Mouse (Mus musculus) embryonic facial prominence, embryonic 11.5 days (tissue): ENCODE data around the gene Mfsd7a. TPM values are rescaled to one million over a fixed set of nuclear protein-coding genes. Genes with fewer than 3 reads are reported as not detected.

Experiments used
- ATAC-seq: fragments of 200-750 bp; cut with Nextera tagmentation; replicated peaks from 2 replicates; pipeline ENCODE4 v1.8.0; 2017; ENCODE audit warnings: low read depth; ENCODE audit not compliant: insufficient number of reproducible peaks, low FRiP score, low TSS enrichment
- DNase-seq: peaks from one replicate; pipeline ENCODE4 v3.0.0-alpha.2; 2015; ENCODE audit warnings: low spot score
- H3K27ac ChIP-seq: fragments of 300-500 bp; sonication (generic); replicated peaks from 2 replicates; pipeline ENCODE4 v1.5.1; 2014; ENCODE audit warnings: mild to moderate bottlenecking, low read depth, low read length, control low read depth
- H3K27me3 ChIP-seq: fragments of 300-500 bp; sonication (generic); 2 replicates; pipeline ENCODE4 v1.6.1; 2014; ENCODE audit warnings: mild to moderate bottlenecking, low read length, moderate library complexity, mixed read lengths; ENCODE audit not compliant: control insufficient read depth, insufficient read depth
- H3K36me3 ChIP-seq: fragments of 300-500 bp; sonication (generic); replicated peaks from 2 replicates; pipeline ENCODE4 v1.6.1; 2014; ENCODE audit warnings: low read depth, mild to moderate bottlenecking, low read length, moderate library complexity, mixed read lengths; ENCODE audit not compliant: control insufficient read depth, insufficient read depth
- H3K4me1 ChIP-seq: fragments of 300-500 bp; sonication (generic); 2 replicates; pipeline ENCODE4 v1.6.1; 2014; ENCODE audit warnings: low read length, mixed read lengths; ENCODE audit not compliant: control insufficient read depth, insufficient read depth
- H3K4me2 ChIP-seq: fragments of 300-500 bp; sonication (generic); 2 replicates; pipeline ENCODE4 v1.6.1; 2014; ENCODE audit warnings: low read depth, mild to moderate bottlenecking, control low read depth, low read length, moderate library complexity
- H3K4me3 ChIP-seq: fragments of 300-500 bp; sonication (generic); 2 replicates; pipeline ENCODE4 v1.5.1; 2014; ENCODE audit warnings: low read depth, low read length, control low read depth
- H3K9ac ChIP-seq: fragments of 300-500 bp; sonication (generic); replicated peaks from 2 replicates; pipeline ENCODE4 v1.6.1; 2014; ENCODE audit warnings: mild to moderate bottlenecking, control low read depth, low read length
- H3K9me3 ChIP-seq: fragments of 300-500 bp; sonication (generic); replicated peaks from 2 replicates; pipeline ENCODE4 v1.6.1; 2016; ENCODE audit warnings: mild to moderate bottlenecking, low read length, inconsistent platforms, mixed read lengths; ENCODE audit not compliant: control insufficient read depth
- WGBS: fragments of 180-500 bp; shearing (Covaris S2); extraction: QIAGEN DNeasy Blood & Tissue Kit; methylation state at CpG from one replicate; pipeline ENCODE4 v1.1.7; 2014; 5-methylcytosine and 5-hydroxymethylcytosine counted together
- polyA plus RNA-seq: library from polyadenylated mRNA; unstranded; fragments of >200 nt; fragmentation: Nextera tagmentation; extraction: Ambion mirVana; gene quantifications from 2 replicates; pipeline ENCODE4 v1.2.1, GENCODE M21; 2014

The Mfsd7a gene
- polyA plus RNA-seq, 1 experiment from 2014 or later: 0.15 TPM

DNA sequence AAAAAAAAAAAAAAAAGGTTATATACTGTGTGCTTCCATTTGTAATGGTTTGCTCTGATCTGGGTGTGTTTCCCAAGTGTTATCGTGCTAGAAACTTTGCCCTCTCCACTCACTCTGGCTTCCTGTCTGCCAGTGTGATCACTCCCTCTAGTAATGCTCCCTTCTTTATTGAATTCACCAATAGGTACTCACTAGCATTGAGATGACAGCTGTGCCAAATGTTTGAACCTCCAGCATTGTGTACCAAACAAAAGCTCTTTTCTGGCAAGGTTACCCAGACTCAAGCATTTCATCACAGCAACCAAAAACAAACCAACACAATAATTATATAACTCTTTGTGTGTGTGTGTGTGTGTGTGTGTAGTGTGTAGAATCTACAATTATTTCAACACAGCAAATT is 2.9 kb upstream of the Mfsd7a start:
- no peak for ATAC-seq
- DNase-seq: no peak
- Histone ChIP-seq H3K9ac (no peak overlapping the region), H3K4me1 (no peaks in the 10 kb centered on the region), H3K9me3 (no peaks in the 10 kb centered on the region), H3K4me3 (no peak overlapping the region), H3K36me3 (no peaks in the 10 kb centered on the region), H3K27me3 (peaks cover 5% of the 10 kb centered on the region; the same call in 1 of the 2 replicates), H3K27ac (no peak overlapping the region), H3K4me2 (no peak overlapping the region)
- WGBS: 75% methylated on average over 1 of the region's 1 CpGs

DNA sequence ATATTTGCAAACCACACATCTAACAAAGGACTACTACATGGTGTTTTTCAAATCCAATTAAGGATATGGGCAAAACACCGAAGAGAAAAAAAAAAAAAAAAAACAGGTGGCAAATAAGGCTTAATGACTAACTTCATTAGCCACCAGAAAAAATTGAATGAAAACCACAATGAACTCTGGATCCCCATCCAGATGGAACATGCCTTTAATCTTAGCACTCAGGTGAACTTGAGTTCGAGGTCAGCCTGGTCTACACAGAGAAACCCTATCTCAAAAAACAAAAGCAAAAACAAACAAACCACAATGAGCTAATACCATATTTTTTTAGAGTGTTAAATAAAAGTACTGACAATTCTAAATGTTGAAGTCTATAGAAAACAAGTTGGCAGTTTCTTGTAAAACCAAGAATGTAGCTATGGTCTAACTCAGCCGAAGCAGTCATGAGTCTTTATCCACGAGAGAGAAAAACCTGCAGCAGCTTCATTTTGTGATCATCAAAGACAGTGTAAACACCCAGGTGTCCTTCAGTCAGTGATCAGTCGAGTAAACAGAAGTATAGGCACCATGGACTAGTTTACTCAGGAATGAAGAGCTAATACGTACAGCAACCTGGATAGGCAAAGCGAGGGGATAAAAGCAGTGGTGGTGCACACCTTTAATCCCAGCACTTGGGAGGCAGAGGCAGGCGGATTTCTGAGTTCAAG is 2.3 kb upstream of the Mfsd7a start:
- Histone ChIP-seq H3K36me3 (no peaks in the 10 kb centered on the region), H3K27ac (no peak overlapping the region), H3K4me3 (no peak overlapping the region), H3K9me3 (no peaks in the 10 kb centered on the region), H3K9ac (no peak overlapping the region), H3K4me1 (no peaks in the 10 kb centered on the region), H3K4me2 (no peak overlapping the region), H3K27me3 (peaks cover 5% of the 10 kb centered on the region; the same call in 1 of the 2 replicates)
- ATAC-seq: no peak
- WGBS: 78% methylated on average over 8 of the region's 8 CpGs
- no peak for DNase-seq

DNA sequence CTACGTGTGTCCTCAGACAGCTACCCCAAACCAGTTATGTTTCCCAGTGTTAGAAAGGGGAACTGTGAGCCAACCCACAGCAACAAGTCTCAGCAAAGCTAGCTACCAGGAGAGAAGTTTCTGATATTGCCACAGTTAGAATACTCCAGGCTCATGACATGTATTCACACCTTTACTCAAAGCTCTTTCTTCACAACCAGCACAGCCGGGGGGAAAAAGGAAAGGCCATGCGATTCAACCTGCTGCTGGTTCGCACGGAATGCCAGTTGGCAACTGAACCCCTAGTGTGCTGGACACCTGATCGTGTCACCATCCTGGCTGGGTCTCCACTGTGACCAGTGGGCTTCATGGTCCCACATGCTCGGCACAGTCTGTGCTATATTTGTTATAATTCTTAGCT is 834 bp downstream of the Mfsd7a start:
- H3K27ac ChIP-seq: no peak overlapping the region
- peaks cover 5% of the 10 kb centered on the region; the same call in 1 of the 2 replicates for H3K27me3 ChIP-seq
- H3K4me2 ChIP-seq: no peak overlapping the region
- no peaks in the 10 kb centered on the region for H3K9me3 ChIP-seq
- DNase-seq (no peak), ATAC-seq (no peak)
- H3K4me1 ChIP-seq: no peaks in the 10 kb centered on the region
- H3K9ac ChIP-seq: no peak overlapping the region
- H3K4me3 ChIP-seq: no peak overlapping the region
- no peaks in the 10 kb centered on the region for H3K36me3 ChIP-seq
- WGBS: 86% methylated on average over 7 of the region's 7 CpGs

DNA sequence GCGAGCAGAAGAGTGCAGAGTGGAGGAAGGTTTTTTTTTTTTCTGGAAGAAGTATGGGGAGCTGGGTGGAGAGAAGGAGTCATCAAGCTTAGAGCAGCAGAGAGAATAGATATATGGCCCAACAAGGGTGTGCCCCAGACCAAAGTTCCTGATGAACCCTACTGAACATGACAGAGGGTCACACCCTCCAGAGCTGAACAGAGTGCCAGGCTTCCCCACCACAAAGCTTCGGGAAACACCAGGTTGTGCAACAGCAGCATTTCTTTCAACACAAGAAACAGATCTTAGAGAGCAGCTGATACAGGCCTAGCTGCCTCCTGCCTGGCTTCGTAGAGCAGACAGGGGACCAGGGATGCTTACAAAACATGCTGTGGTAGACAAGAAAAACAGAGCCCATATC is 1.7 kb downstream of the Mfsd7a start:
- H3K27ac ChIP-seq: no peak overlapping the region
- H3K4me2 ChIP-seq: no peak overlapping the region
- ATAC-seq: no peak
- H3K4me1 ChIP-seq: no peaks in the 10 kb centered on the region
- H3K27me3 ChIP-seq: peaks cover 5% of the 10 kb centered on the region; the same call in 1 of the 2 replicates
- 86% methylated on average over 3 of the region's 3 CpGs for WGBS
- no peaks in the 10 kb centered on the region for H3K9me3 ChIP-seq
- DNase-seq: no peak
- H3K4me3 ChIP-seq: no peak overlapping the region
- no peaks in the 10 kb centered on the region for H3K36me3 ChIP-seq
- no peak overlapping the region for H3K9ac ChIP-seq

DNA sequence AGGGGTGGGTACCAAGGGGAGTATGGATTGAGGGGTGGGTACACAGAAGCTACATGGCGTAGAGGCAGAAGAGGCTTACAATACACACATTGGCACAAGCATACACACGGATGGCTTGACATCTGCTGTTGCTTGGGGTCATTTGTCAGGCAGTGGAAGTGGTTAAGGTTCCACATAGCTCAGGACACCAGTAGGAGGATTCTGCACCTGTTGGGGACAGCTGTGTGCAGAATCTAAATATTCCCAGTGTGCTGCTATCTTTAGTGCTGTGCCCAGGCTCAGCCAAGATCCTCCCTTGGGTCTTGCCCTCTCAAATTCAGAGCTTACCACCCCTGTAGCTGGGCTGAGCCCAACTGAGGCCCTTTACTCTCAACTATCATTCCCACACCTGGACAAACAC is 12.6 kb downstream of the Mfsd7a start:
- H3K9me3 ChIP-seq: no peaks in the 10 kb centered on the region
- H3K36me3 ChIP-seq: no peaks in the 10 kb centered on the region; the same call in none of the 2 replicates
- peaks cover 2% of the 10 kb centered on the region for H3K4me1 ChIP-seq
- no peak overlapping the region for H3K4me3 ChIP-seq
- H3K27me3 ChIP-seq: no peaks in the 10 kb centered on the region
- no peak overlapping the region for H3K9ac ChIP-seq
- no peak overlapping the region for H3K4me2 ChIP-seq
- no peak for ATAC-seq
- 74% methylated on average over 2 of the region's 2 CpGs for WGBS
- H3K27ac ChIP-seq: no peak overlapping the region
- no peak for DNase-seq

DNA sequence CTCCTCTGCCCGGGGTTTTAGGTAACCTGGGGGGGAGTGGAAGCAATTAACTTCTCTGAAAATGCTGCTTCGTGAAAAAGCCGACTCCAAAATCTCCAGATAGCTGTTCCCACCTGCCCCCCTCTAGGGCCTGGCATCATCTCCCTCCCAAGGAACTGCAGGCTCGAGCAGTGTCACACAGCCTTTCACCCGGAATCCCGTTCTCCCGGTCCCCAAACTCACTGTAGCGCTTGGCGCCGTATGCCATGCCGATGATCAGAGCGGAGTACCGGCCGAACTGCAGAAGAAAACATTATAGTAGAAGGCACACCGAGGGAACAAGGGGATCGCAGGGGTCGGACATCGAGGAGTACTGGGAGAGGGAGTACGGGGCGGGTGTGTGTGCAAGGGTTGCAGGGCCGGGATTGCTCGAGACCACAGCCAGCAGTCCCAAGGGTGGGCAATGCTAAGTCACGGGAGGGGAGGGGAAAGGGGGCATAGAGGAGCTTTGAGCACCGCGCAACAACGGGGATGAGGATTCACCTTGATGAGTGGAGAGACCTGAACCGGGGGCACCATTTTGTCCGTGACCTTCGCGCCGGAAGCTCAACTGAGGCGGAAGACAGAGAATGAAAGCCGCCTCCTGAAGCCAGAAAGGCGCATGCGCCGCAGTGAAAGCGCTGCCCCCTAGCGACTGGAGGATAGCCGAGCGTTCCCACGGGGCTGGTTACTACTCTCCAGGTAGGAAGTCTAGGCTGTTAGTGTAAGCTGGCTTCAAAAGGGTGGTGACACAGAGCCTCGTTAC is 14.7 kb downstream of the Mfsd7a start, which contains the start of gene Atp5k:
TSS of gene Atp5k (minus strand) at position 645 of the 784 bp plus-strand sequence.
- Histone ChIP-seq H3K36me3 (no peaks in the 10 kb centered on the region; the same call in none of the 2 replicates), H3K9ac (peak within 1 kb of the TSS; percentile 90), H3K27ac (no peak within 1 kb of the TSS), H3K4me3 (peak within 1 kb of the TSS; percentile 90), H3K4me2 (peak within 1 kb of the TSS; percentile 83), H3K27me3 (no peaks in the 10 kb centered on the region), H3K9me3 (no peaks in the 10 kb centered on the region), H3K4me1 (peaks cover 2% of the 10 kb centered on the region)
- DNase-seq (peak; percentile 96), ATAC-seq (peak; percentile 82)
- under 1% methylated on average over 42 of the region's 42 CpGs for WGBS

DNA sequence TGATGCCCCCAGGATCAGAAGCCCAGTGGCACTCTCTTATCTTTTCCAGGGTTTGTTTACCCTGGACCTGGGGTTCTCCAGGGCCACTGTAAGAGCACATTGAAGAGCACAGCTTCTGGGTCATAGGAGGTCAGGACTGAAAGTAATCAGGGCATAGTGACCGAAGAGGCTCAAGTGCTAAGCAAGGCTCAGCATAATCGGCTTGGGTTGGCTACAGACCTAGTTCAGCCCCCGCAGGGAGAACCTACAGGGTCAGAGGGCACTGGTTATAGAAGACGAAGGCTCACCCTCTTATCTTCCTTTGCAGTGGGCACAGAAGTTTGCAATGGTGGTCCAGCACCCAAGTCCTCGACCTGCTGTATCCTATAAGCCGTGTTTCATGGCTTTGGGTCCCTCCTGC is 17.5 kb downstream of the Mfsd7a start:
- Histone ChIP-seq H3K4me2 (no peak overlapping the region), H3K9ac (no peak overlapping the region), H3K27me3 (no peaks in the 10 kb centered on the region), H3K36me3 (no peaks in the 10 kb centered on the region; the same call in none of the 2 replicates), H3K27ac (no peak overlapping the region), H3K4me3 (no peak overlapping the region), H3K4me1 (peaks cover 2% of the 10 kb centered on the region), H3K9me3 (no peaks in the 10 kb centered on the region)
- ATAC-seq (no peak), DNase-seq (no peak)
- WGBS: 90% methylated on average over 6 of the region's 6 CpGs

DNA sequence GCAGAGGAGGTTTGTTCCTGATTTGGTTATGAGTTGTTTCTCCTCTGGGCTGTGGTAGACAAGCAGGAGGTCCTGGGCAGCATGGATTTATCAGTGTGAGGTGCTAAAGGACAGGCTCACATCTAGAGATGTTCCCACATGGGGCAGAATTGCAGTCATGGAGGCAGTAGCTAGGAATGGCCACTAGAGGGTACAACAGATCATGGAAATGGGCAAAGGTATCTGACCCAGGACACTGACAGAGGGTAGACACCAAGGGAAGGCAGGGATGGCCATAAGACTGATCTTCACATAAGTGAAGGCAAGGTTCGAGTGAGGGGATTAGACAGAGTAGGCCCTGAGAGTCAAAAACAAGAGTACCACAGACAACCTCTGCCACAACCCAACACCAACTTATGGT is 21.5 kb downstream of the Mfsd7a start:
- Histone ChIP-seq H3K4me1 (no peaks in the 10 kb centered on the region), H3K4me2 (no peak overlapping the region), H3K9ac (no peak overlapping the region), H3K27ac (no peak overlapping the region), H3K27me3 (no peaks in the 10 kb centered on the region), H3K36me3 (no peaks in the 10 kb centered on the region; the same call in none of the 2 replicates), H3K9me3 (no peaks in the 10 kb centered on the region), H3K4me3 (no peak overlapping the region)
- ATAC-seq (no peak), DNase-seq (peak; percentile 48)
- WGBS: 47% methylated on average over 1 of the region's 1 CpGs
